Mouse (Mus musculus): Measurements from ENCODE around the gene Pdia4. TPM values are rescaled to one million over a fixed set of nuclear protein-coding genes. Genes with fewer than 3 reads are reported as not detected.
"Not testable (repeated sequence)": the region's sequence is repeated elsewhere in the genome, so short reads cannot be mapped to it uniquely, and the experiment has no call there.

Pdia4 gene
- polyA plus RNA-seq, 1 experiment from 2014 or later: 131 TPM

- H3K4me1 ChIP-seq (replicated peaks); H3K27ac ChIP-seq; H3K4me3 ChIP-seq; H3K9me3 ChIP-seq (replicated peaks); ATAC-seq (replicated peaks; ENCODE audit: insufficient number of reproducible peaks, insufficient read depth, low FRiP score, low read depth); H3K27me3 ChIP-seq; H3K4me2 ChIP-seq; H3K9ac ChIP-seq; H3K36me3 ChIP-seq: not testable (repeated sequence)
- 6% methylated on average over 11 of the region's 22 CpGs for WGBS
These were observed 55.8 kb downstream of the Pdia4 start for GRCm38 (mm10) chr6:47757429-47757828.

- H3K4me3 ChIP-seq; H3K4me1 ChIP-seq (replicated peaks); H3K9ac ChIP-seq; H3K27ac ChIP-seq; H3K27me3 ChIP-seq; H3K9me3 ChIP-seq (replicated peaks); ATAC-seq (replicated peaks; ENCODE audit: insufficient number of reproducible peaks, insufficient read depth, low FRiP score, low read depth); H3K36me3 ChIP-seq; H3K4me2 ChIP-seq: not testable (repeated sequence)
- WGBS: 4% methylated on average over 13 of the region's 44 CpGs
These were observed 60.1 kb downstream of the Pdia4 start for GRCm38 (mm10) chr6:47753144-47753543.

DNA sequence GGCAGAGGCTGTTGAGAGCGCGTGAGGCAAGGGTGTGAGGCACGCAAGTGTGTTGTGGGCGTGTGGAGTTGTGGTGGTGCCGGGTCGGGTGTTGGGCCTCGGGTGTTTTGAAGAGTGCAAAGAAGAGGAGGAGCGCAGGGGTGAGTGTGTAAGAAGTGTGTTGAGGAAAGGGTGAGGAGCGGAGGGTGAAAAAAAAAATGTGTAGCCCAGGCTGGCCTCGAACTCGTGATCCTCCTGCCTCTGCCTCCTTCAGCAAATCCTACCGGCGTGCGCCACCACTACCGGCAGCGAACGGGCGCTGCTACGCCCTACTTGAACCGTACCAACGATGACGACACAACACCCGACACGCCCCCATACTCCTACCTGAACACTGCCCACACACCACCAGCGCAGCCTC is 64.9 kb downstream of the Pdia4 start:
- Histone ChIP-seq H3K4me2 (peak overlapping the region; percentile 59), H3K4me3 (peak overlapping the region; percentile 38)
- not testable (repeated sequence) for H3K27me3 ChIP-seq; H3K9ac ChIP-seq; ATAC-seq (replicated peaks; ENCODE audit: insufficient number of reproducible peaks, insufficient read depth, low FRiP score, low read depth); H3K27ac ChIP-seq; H3K36me3 ChIP-seq; H3K4me1 ChIP-seq (replicated peaks); H3K9me3 ChIP-seq (replicated peaks)
- 5% methylated on average over 15 of the region's 25 CpGs for WGBS

DNA sequence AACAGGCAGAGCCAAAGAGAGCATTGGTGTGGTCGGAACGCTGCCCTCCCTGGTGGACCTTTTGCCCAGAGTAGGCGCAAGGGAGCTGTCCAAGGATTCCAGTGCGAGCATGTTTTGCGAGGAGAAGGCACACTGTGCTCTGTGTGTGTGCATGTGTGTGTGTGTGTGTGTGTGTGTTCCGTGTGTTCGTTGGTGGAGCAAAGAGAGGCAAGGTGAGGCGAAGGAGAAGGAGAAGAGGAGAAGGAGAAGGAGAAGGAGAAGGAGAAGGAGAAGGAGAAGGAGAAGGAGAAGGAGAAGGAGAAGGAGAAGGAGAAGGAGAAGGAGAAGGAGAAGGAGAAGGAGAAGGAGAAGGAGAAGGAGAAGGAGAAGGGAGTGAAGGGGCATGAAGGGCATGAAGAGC is 65.3 kb downstream of the Pdia4 start:
- H3K4me2 ChIP-seq; ATAC-seq (replicated peaks; ENCODE audit: insufficient number of reproducible peaks, insufficient read depth, low FRiP score, low read depth); H3K4me1 ChIP-seq (replicated peaks); H3K27me3 ChIP-seq; H3K9me3 ChIP-seq (replicated peaks); H3K36me3 ChIP-seq; H3K9ac ChIP-seq; H3K27ac ChIP-seq; H3K4me3 ChIP-seq: not testable (repeated sequence)
- WGBS: 75% methylated on average over 6 of the region's 8 CpGs

MicroRNA genes within 50 kb of the gene (microRNA counts, 519-probe panel; counts per million panel counts)
- microRNA mmu-miR-704: not detected

Small RNA genes lying within 50 kb of the gene (microRNA-seq; reads per million reads assigned to microRNA genes)
- not detected for gene Mir704

Other genes with a start within 250 kb of the Pdia4 start
- gene Ezh2, start 218.1 kb downstream of the Pdia4 start, polyA plus RNA-seq (2015; fragmentation: Nextera tagmentation; extraction: Ambion mirVana): 49.7 and 50.8 TPM in 2 replicates
- gene Zfp786, start 17.4 kb upstream of the Pdia4 start, polyA plus RNA-seq (2015; fragmentation: Nextera tagmentation; extraction: Ambion mirVana): 1.1 and 1.8 TPM in 2 replicates
- 4.0 and 5.8 TPM in 2 replicates for gene Zfp398, start 22.2 kb upstream of the Pdia4 start, polyA plus RNA-seq (2015; fragmentation: Nextera tagmentation; extraction: Ambion mirVana)
- 7.6 and 10.8 TPM in 2 replicates for gene Zfp282, start 63.8 kb upstream of the Pdia4 start, polyA plus RNA-seq (2015; fragmentation: Nextera tagmentation; extraction: Ambion mirVana)
- 9.8 and 10.1 TPM in 2 replicates for gene Zfp212, start 107.0 kb upstream of the Pdia4 start, polyA plus RNA-seq (2015; fragmentation: Nextera tagmentation; extraction: Ambion mirVana)
- gene Zfp956, start 140.0 kb upstream of the Pdia4 start, polyA plus RNA-seq (2015; fragmentation: Nextera tagmentation; extraction: Ambion mirVana): 2.9 and 4.4 TPM in 2 replicates
- gene Zfp777, start 235.5 kb upstream of the Pdia4 start, polyA plus RNA-seq (2015; fragmentation: Nextera tagmentation; extraction: Ambion mirVana): 2.8 and 4.1 TPM in 2 replicates